Mouse (Mus musculus) cerebellum, postnatal 4 days (tissue): Measurements from ENCODE around the gene Gm28827.
"Not testable (repeated sequence)": the region's sequence is repeated elsewhere in the genome, so short reads cannot be mapped to it uniquely, and the experiment has no call there.

Experiments used
- DNase-seq, 2 experiments: peaks; one replicate each; pipeline ENCODE4 v3.0.0; 2022; ENCODE audit warnings: low spot score in 2 of 2, mixed read lengths in 1 of 2

Gm28827 gene

GRCm38 (mm10) chrY:83030647-83031046 lies at the start of gene Gm28827:
TSS of gene Gm28827 (plus strand) at chrY:83030947.
- DNase-seq, result not testable (repeated sequence)
